Mouse (Mus musculus) right cerebral cortex, postnatal 36 days (tissue): ENCODE results near the gene Vmn1r42.
"Not testable (repeated sequence)": the region's sequence is repeated elsewhere in the genome, so short reads cannot be mapped to it uniquely, and the experiment has no call there.

Experiments used
- DNase-seq, 2 experiments: peaks; one replicate each; pipeline ENCODE4 v3.0.0; 2022; ENCODE audit warnings: low spot score in 2 of 2, mixed read lengths in 1 of 2

The Vmn1r42 gene

GRCm38 (mm10) chr6:89876313-89876712 is at the start of gene Vmn1r42, which contains the start of gene Vmn1r43:
Gene Vmn1r42, minus strand, starts transcription at chr6:89876413.
Gene Vmn1r43, minus strand, starts transcription at chr6:89876413.
- not testable (repeated sequence) for DNase-seq

GRCm38 (mm10) chr6:89883812-89884211 is 7.6 kb upstream of the Vmn1r42 start:
- DNase-seq, result no peak

DNA sequence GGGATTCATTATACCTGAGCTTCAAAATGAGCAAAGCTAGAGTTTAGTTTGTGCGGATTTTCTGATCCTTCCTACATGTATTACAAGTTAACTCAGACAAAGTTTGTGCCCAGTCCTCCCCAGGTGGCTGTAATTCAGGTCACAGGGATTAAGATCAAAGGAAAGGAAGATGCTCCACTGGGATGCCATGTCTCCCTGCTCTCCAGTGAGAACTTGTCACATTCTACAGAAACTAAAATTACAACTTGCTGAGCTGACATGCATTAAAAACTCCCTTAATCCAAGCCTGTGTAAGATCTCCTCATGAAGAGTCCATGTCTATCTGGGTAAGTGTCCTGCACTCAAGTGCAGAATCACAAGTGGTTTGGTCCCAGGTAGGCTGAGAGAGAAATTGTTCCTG is 7.1 kb upstream of the Vmn1r42 start, which contains the start of gene Vmn1r44:
TSS of gene Vmn1r44 (plus strand) at position 301 of the 400 bp plus-strand sequence.
- DNase-seq, result no peak

GRCm38 (mm10) chr6:89880867-89881266 is 4.7 kb upstream of the Vmn1r42 start:
- no peak for DNase-seq

GRCm38 (mm10) chr6:89876963-89877362 is 750 bp upstream of the Vmn1r42 start:
- DNase-seq, result no peak

DNA sequence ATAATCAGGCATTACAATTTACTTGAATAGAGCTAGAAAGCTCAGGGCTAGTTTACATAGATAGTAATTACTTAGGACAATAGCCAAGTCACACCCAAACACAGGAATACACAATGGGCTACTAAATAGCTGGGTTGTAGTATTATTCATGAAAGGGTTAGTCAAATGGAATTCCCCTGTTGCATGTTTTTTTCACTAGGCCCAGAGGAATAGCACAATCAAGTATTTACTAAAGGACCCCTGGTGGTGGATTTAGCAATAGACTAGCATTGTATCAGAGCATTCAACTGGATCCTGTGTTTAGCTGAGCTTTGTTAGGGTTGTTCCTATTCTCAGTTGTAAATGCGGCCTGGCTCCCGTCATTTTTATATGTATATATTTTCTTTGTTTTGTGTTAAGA is 8.2 kb downstream of the Vmn1r42 start:
- no peak for DNase-seq

- DNase-seq, result no peak
These were observed 8.9 kb downstream of the Vmn1r42 start for GRCm38 (mm10) chr6:89867276-89867675.

DNA sequence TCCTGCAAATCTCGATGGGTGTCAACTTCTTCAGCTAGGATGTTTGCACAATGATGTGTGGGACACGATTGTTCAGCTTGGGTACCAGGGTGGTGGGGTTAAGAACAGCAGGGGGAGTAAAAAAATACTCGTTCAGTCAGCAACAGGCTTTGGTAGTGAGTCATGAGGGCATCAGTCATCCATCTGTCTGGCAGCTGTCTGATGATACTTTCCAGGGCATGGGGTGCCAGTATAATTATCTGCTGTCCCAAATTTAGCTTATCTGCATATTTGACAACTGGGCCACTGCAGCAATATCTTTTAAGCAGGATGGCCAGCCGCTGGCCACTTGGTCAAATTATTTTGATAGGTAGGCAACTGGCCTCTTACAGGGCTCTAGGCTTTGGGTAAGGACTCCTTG is 12.4 kb downstream of the Vmn1r42 start:
- no peak for DNase-seq

GRCm38 (mm10) chr6:89859839-89860238 is 16.4 kb downstream of the Vmn1r42 start:
- no peak for DNase-seq

GRCm38 (mm10) chr6:89857552-89857951 is 18.7 kb downstream of the Vmn1r42 start:
- DNase-seq, result no peak
